Mouse (Mus musculus): Measurements from ENCODE around the gene Amigo2.
"Not testable (repeated sequence)": the region's sequence is repeated elsewhere in the genome, so short reads cannot be mapped to it uniquely, and the experiment has no call there.

Amigo2 gene

DNA sequence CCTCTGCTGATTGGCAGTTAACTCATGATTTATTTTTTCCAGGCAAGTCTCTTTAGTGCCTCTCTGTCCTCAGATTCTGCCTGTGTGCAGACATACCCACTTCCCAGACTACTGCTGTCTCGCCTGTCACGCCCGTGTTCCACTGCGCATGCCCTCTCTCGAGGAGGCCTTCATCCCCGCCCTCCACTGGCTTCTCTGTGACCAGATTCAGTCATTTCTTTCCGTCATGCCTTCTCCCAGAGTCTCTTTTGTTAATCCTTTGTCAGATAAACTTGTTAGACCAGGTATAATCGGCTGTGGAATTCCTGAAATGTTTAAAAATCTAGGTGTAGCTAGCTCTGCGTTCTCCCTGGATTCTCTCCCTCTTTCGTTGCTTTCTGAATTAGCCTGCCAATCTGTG lies 23.7 kb downstream of the Amigo2 start:
- in situ Hi-C loops (cut with MboI, MseI): no loop called here

DNA sequence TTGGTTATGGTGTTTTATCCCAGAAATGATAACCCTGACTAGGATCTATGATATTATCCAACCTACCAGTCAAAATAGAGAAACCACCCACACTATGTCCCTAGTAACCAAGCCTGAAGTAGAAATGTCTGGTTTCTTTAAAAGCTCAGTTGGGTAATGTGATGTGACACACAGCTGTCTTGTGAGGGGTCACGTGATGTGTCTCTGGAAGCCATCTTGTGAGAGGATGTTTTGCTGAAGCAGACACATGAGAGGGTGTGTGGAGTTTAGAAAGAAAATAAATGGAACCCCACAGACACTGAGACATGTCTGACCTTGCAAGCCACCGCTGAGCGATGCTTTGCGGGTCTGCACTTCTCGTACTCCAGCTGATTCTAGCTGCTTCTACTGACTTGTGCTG lies 30.2 kb downstream of the Amigo2 start:
- in situ Hi-C loops (cut with MboI, MseI): no loop called here

DNA sequence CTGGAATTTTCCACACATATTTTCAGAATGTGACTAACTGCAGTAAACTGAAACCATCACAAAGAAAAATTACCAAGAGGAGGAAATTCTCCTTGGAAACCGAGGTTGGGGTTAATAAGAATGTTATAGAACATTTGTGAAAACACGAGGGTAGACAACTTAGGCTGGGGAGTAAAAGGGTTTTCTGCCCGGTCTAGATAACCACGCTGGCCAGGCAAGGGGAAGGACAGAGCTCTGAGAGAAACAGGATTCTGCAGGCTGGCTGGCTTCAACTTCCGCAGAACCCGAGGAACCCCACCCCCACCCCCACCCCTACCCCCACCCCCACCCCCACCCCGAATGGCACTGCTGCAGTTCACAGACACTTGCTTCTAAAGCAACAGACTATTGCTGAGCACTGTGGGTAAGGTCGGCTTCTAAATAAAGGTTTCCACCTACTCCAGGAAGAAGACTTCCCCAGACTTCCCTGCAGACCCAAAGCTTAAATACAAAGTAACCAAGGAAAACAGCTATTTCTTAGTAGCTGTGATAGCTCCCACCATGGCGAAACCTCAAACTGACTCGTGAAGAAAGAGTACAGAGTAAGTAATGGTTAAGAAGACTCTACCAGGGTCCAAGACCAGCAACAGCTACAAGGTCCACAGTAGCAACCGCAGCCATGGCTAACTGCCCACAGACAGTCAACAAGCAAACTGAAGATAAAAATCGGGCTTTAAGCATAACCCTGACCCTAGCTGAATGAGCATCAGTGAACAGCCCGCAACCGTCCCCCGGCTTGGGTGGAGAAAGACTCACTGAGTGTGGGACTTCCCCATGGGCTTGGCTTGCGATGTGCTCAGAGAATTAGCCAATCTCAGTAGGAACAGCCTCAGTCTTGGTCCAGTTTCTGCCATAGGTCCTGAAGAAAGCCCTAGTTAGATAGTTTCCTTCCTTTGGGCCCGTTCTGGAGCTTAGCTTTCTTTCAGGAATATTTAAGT lies 34.3 kb downstream of the Amigo2 start:
- in situ Hi-C loops (cut with MboI, MseI): no loop called here

DNA sequence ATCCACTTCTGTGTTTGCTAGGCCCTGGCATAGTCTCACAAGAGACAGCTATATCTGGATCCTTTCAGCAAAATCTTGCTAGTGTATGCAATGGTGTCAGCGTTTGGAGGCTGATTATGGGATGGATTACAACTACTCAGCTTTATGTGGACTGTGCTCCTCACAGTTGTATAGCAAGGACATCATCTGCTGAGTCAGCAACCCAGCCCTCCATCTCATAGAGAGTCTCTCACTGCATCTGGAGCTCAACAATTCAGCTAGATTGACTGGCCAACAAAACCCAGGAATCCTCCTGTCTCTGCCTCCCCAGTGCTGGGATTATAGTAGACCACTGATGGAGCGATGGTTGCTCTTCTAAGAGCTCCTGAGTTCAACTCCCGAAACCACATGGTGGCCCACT lies 37.3 kb downstream of the Amigo2 start:
- in situ Hi-C loops (cut with MboI, MseI): not testable (repeated sequence)

DNA sequence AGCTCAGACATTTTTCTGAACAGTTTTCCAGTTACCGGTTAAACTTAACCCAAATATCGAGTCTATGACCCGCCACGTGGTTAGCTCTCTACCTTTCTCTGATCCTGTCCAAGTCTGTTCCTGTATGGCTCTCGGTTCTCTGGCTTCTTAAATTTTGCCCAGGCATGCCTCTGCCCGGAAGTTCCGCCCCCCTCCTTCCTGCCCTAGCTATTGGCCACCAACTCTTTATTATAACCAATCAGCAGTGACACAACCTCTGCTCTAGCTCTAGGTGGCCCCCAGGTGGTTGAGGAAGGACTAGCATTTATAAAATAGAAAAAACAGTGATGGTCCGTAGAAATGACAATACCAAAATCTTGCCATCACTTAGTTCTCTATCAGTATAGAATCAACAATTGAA lies 40.6 kb downstream of the Amigo2 start:
- in situ Hi-C loops (cut with MboI, MseI): no loop called here

DNA sequence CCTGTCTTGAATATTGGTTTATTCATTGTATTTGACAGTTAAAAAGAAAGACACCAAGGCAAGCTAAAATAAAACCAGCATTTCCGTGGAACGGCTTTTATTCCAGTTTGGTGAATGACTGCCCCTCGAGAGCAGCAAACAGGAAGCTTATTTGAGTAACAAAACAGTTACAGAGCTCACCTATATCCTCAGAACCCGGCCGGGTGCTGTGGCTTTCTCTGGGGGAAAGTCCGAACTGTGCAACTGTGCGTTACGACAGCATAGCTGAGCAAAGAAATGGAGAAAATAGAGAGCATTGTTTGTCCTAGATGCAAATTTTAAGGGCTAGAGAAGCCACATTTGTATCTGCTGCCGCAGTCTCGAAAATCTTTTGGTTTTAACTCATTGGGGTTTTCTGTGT lies 41.3 kb downstream of the Amigo2 start:
- in situ Hi-C loops (cut with MboI, MseI): no loop called here

DNA sequence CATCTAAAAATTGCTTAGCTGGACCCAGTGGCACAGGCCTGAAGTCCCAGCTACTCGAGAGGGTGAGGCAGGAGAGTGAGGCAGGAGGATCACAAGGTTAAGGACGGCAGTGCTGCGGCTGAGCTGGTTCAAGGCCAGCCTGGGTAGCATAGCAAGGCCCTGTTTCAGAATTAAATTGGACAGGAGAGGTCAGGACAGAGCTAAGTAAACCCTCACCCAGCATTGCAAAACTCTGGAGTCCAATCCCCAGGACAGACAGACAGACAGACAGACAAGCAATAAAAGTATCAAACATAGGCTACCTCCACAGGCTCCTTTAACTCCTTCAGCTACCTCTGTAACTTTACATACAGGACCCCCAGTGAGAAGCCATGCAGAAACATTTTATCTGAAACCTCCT lies 42.2 kb downstream of the Amigo2 start:
- in situ Hi-C loops (cut with MboI, MseI): no loop called here

DNA sequence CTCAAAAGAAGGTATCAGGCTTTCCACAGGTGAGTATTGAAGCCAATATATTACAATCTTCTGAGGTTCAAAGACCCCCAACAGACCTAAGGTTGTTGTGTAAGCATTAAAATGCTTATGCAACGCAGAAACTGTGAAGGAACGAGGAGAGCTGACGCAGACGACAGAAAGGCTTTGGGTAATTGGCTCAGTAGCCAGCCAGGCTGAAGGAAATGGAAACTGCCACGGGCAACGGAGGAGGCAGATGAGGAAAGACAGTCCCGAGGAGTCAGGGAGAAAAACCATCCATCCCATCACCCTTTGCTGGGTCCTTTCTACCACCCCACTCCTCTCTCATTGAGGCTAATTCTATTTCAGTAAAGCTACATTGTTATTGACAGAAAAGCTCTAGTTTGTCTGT lies 50.4 kb downstream of the Amigo2 start:
- in situ Hi-C loops (cut with MboI, MseI): loop anchor here (5.0 kb wide), 1 partner anchor 466 kb away; no protein-coding TSS in a partner anchor

DNA sequence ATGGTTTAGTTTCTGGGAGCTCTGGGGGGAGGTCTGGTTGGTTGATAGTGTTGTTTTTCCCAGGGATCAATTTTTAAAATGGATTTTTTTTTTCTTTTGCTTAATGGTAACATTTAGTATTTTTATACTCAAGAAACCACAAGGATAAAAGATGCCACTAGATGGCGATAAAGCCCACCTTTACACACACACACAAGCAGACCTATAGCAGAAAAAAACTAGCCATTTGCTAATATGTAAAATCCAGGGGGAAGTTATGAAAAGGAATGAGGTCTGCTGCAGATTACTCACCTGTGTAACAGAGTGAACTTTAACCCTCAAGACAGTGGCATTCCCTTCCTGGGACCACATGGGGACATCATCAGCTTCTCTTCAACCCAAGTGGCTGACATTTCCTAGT lies 51.5 kb downstream of the Amigo2 start:
- in situ Hi-C loops (cut with MboI, MseI): loop anchor here (5.0 kb wide), 1 partner anchor 467 kb away; no protein-coding TSS in a partner anchor

Measured in T-helper 1 cell (primary cell).